Mouse (Mus musculus) bone marrow macrophage, adult 2 months (primary cell): ENCODE results near the gene Pcid2.

ENCODE experiments used
- CTCF ChIP-seq: IDR thresholded peaks from 2 replicates; pipeline ENCODE4 v1.5.1; 2012; ENCODE audit warnings: low read depth, mild to moderate bottlenecking, low read length, moderate library complexity
- POLR2A ChIP-seq: IDR thresholded peaks from 2 replicates; pipeline ENCODE4 v1.6.1; 2012; ENCODE audit warnings: mild to moderate bottlenecking, low read depth, low read length, borderline replicate concordance

GRCm38 (mm10) chr8:13036346-13036812 lies 68.9 kb downstream of the Pcid2 start:
- TF ChIP-seq CTCF (no peak), POLR2A (no peak)
